Mouse (Mus musculus): ENCODE data around the gene Siah1a.

The Siah1a gene

GRCm38 (mm10) chr8:86745221-86745934 lies at the start of gene Siah1a, which contains the start of gene Gm10638:
Gene Siah1a (minus strand): TSS chr8:86745934.
Gene Gm10638 (plus strand): TSS chr8:86745699.
- CTCF ChIA-PET = no interaction called here

DNA sequence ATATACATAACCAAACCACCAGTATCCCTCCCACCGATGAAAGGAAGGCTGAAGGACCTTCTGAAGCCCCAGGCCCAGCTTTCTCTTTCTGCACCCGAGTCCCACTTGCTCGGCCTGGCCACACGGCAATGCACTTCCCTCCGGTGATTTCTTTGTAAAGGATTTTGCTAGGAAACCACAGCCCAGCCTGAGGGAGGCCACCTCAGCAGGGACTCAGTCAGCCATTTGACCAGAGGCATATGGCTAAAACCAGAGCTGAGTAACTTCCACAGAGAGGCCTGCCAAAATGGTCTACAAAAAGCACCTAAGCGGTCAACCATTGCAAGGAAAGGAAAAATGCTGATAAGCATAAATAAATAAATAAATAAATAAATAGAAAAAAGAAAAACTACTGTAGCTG lies 49.0 kb upstream of the Siah1a start:
- CTCF ChIA-PET = no interaction called here

DNA sequence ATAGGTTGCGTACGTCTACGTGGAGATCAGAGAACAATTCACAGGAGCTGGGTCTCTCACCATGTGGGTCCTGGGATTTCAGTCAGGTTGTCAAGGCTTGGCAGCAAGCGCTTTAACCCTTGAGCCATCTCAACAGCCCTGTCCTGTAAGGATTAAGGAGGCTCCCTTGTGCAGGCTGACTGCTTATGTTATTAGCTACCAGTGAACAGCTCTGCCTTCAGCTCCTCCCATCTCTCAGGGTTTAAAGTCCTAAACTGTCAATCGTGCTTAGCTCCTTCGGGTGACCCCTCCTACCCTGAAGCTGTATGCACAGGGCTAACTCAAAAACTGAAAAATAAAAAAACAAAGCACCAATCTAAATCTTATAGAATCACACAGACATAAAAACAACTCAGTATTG lies 45.8 kb upstream of the Siah1a start:
- CTCF ChIA-PET = no interaction called here

DNA sequence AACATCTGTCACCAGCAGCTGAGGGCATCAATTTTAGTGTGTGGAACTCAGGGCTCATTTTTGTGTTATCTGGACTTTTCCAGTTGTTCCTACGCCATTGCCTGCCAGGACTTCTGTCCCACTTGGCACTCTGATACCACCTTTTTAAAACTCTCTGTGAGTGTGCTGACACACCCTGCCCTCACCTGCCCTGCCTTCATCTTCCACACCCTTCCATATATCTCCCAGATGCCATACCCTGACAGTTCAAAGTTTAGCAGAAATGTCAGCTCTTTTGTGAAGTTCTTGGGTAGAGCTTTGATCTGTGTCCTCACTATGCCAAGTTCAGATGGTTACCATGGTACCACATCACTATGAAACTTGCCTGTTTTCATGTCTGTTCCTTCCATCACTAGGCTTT lies 43.8 kb upstream of the Siah1a start:
- CTCF ChIA-PET = no interaction called here

GRCm38 (mm10) chr8:86787891-86788420 lies 42.2 kb upstream of the Siah1a start:
- CTCF ChIA-PET = interaction anchor here (0.8 kb wide), 1 partner anchor 114 kb away, joined by 6 read pairs; no protein-coding TSS in a partner anchor

DNA sequence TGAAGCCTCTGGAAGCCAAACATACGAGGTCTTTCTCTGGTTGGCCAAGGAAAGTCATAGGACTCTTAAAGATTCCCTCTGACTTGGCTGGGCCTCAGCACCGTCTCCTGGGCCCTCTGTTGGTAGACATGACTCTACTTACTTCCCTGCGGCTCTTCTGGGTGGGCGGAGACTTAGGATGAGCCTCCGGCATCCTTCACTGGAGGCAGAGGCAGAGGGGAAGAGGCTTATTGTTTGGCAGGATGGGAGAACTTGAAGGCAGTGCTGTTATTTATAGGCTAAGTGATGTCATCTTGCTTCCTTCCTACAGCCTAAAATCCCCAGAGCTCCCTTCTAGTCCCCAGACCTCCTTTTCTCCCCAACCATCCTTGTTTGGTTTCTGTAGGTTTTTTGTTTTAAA lies 40.8 kb upstream of the Siah1a start:
- CTCF ChIA-PET = no interaction called here

GRCm38 (mm10) chr8:86781094-86781493 lies 35.4 kb upstream of the Siah1a start:
- CTCF ChIA-PET = no interaction called here

- CTCF ChIA-PET = interaction anchor here (0.6 kb wide), 1 partner anchor 36 kb away, joined by 3 read pairs; no protein-coding TSS in a partner anchor
These were observed 33.5 kb upstream of the Siah1a start for GRCm38 (mm10) chr8:86779207-86779606.

DNA sequence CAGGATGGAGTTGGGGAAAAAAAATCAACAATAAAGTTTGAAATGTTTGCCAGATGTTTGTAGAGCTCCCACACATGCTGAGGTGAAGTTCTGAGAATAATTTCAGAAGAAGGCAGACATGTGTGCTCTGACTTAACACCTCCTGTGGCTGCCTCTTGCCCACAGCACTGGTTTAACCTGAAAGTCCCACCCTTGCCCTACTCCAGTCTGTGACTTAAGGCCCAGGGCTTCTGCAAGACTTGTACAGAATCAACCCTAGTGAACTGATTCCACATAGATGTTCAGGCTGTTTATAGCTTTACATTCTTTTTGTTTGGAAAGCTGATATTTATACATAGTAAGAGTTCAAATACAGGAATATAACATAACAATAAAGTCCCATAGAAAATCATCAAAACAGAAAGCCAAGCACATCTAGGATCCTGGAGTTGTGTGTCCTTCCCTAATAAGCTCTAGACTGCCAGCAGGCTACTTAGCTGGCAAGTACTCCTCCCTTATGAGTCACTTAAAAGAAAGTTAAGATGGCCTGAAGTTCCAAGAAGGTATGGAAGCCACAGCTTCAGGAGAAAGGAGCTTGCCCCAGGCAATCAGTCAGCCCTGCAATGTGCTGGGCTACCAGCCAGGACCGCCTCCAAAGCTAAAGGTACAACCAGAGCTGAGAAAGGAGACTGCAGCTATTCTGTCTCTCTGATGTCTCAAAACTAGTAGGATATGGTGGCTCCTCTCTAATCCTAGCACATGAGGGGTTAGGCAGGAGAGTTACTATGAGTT lies 24.4 kb upstream of the Siah1a start:
- CTCF ChIA-PET = no interaction called here

DNA sequence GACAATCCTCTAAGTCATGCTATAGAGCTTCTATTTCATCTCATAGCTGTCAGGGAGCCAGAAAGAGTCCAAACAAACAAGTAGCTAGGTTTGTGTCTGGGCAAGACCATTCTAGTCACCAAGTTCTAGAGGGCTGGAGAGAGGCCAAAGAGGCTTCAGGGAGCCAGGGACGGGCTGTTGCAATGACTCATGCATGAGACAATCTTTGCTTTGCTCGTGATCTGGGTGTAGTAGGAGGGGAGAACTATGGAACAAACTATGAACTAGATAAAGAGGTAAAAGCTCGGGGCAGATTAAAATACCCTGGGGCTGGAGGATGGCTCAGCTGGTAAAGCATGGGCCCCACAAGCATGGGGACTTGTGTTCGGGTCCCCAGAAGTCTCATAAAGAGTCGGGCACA lies 22.8 kb upstream of the Siah1a start:
- CTCF ChIA-PET = no interaction called here

GRCm38 (mm10) chr8:86766548-86767211 lies 20.9 kb upstream of the Siah1a start:
- CTCF ChIA-PET = no interaction called here

DNA sequence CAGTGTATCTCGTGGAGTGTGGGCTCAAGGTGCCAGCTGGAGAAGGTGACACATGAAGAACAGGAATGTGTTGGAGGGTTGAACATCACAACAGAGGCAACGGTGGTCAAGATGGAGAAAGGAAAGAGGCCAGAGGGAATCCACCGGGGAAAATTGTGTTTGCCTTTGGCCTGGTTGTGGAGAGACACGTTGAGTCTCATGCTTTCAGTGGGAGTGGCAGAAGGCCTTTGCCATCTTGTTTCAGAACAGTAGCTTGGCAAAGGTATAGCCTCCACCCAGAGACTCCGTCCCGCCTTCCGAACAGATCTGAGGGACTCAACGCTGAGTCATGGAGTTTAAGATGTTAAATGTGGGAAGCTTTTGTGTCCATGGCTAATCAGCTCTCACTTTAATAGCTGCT lies 19.9 kb upstream of the Siah1a start:
- CTCF ChIA-PET = no interaction called here

- CTCF ChIA-PET = interaction anchor here (0.6 to 0.7 kb wide), 2 partner anchors 140 to 172 kb away, joined by 3 to 5 read pairs; no protein-coding TSS in a partner anchor
These were observed 19.4 kb upstream of the Siah1a start for GRCm38 (mm10) chr8:86765155-86765554.

DNA sequence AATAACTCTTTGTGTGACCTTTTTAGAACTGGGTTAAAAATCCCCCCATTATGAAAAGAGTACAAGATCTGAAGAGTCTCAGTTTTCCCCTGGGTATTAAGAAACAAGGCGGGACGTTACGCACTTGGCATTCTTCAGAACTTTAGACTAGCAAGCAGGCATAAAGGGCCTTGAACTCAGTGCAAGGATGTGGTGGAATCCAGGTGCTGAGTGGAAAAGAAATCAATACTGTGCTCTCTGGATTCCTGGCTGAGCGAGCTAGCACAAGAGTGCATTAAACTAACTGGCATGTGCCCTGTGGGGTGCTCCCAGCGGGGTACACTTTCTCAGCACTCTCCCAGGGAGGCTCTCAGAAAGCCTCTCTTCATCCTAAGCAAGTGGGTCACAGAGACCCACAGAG lies 17.1 kb upstream of the Siah1a start:
- CTCF ChIA-PET = no interaction called here

DNA sequence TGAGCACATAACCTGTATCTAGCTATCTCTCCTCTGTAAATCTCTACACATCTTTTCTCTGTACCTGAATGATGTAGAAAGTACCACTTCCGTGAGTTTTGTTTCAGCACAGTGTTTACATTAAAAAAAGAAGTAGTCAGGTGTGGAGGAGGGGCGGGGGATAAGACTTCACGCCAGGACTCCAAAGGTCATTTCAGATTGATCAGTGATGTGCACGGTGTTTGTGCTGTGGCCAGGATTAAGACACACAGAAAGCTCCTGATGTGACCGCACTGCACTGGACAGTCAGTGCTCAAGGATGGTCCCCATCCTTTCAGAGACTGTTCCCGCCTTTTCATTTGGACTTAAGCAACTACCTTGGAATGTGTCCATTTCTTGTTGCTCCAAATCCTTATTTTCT lies 15.0 kb upstream of the Siah1a start:
- CTCF ChIA-PET = no interaction called here

- CTCF ChIA-PET = no interaction called here
These were observed 13.4 kb upstream of the Siah1a start for GRCm38 (mm10) chr8:86759090-86759491.

GRCm38 (mm10) chr8:86758651-86759050 lies 12.9 kb upstream of the Siah1a start:
- CTCF ChIA-PET = no interaction called here

GRCm38 (mm10) chr8:86756948-86757733 lies 11.4 kb upstream of the Siah1a start:
- CTCF ChIA-PET = no interaction called here

DNA sequence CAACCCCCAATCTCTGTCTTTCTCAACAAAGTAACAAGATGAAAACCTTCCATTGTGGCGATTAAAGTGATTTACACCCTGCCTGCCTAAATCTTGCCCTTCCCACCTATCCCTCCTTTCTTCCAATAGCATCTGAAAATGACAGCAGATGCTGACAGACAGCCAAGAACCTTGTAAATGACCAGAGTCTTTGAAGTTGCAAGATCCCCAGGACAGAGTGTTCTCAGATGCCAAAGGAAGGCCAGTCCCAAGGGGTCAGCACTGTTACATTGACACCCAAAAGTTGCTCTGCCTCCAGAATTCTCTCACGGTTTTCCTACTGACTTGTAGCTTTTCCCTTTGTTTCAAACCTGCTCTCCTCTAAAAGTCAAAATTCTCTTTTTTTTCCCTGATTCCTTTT lies 4.1 kb upstream of the Siah1a start:
- CTCF ChIA-PET = no interaction called here

DNA sequence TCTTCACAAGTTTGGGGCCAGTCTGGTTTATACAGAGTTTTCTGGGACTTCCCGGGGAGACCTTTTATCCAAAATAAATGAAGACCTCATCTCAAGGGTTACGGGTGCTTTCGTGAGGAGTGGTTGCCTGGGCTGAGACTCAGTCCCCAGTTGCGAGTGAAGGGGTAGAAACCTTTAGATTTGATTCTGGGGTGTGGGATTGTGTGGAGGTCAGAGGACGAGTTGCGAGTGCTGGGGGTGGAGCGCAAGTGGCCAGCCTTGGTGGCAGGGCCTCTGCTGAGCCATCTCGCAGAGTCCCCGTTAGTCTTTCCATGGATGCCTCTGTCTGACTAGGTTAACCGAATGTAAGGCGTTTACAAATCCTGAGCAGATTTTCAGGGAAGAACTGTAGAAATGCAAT lies 777 bp upstream of the Siah1a start:
- CTCF ChIA-PET = no interaction called here

DNA sequence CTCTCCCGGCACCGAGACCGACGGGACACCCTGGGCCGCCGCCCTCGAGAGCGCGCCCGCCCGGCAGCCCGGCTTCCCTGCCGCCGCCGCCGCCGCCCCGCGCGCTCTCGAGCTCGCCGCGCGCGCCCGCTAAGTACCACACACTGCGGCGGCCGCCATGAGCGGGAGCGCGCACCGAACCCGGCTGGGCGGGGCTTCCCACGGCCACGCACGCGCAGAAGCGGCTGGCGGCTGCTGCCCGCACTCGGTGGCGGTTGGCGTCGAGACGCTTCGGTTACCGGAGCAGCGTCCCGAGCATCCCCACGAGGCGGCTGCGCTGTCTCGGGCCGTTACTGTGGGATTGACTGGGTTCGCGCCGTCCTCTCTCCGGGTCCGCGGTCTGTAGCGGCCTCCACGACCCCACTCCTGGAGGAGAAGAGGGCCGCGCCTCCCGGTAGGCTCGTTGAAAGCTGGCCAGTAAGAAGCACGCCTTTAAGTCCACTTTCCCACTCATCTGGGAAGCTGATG lies 254 bp upstream of the Siah1a start:
- CTCF ChIA-PET = no interaction called here

All from spleen, embryonic (tissue).